Mouse (Mus musculus): ENCODE results near the gene Olfr370.

DNA sequence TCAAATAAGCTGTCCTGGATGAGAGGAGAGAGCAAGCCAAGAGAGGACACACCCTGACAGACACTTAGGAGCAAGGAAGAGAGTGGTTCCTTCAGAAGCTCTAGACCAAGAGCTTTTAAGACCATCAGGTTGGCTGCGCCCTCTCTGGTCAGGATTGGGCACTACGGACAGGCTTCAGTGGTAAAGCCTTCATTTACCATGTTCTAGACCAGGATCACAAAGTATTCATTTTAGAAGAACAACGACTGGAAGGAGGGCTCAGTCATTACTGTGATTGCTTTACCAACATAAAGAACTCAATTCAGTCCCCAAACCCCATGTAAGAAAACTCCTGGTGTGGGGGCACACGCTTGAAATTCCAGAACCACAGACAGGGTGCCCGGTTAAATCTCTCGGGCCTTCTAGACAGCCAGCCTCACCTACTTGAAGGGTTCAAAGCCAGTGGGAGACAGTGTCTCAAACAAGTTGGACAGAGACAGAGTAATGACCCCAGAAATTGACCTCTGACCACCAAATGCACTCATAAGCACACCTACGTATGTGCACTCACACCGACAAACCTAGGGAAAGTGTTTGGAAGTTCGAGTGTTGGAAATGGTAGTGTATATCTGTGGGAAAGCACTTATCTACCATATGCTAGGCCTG is 30.3 kb downstream of the Olfr370 start:
- TF ChIP-seq CTCF (IDR thresholded peaks at IDR 0.05) = peak; percentile 53
- TF ChIP-seq EP300 (IDR thresholded peaks at IDR 0.05) = no peak

All from lung, postnatal 0 days (tissue).